Mouse (Mus musculus) liver, embryonic 16.5 days (tissue): ENCODE results near the gene Rbm20. TPM values are rescaled to one million over a fixed set of nuclear protein-coding genes. Genes with fewer than 3 reads are reported as not detected.
"Not testable (repeated sequence)": the region's sequence is repeated elsewhere in the genome, so short reads cannot be mapped to it uniquely, and the experiment has no call there.

Experiments used
- ATAC-seq: fragments of 200-750 bp; cut with Nextera tagmentation; 2 replicates; pipeline ENCODE4 v1.8.0; 2017; ENCODE audit warnings: low read depth, mild to moderate bottlenecking, moderate number of reproducible peaks, moderate library complexity
- H3K27ac ChIP-seq: fragments of 300-500 bp; sonication (generic); 2 replicates; pipeline ENCODE4 v1.5.1; 2014; ENCODE audit warnings: mild to moderate bottlenecking, low read length
- H3K27me3 ChIP-seq: fragments of 300-500 bp; sonication (generic); 2 replicates; pipeline ENCODE4 v1.6.1; 2014; ENCODE audit warnings: low read depth, low read length, mixed read lengths; ENCODE audit not compliant: control insufficient read depth, insufficient read depth
- H3K36me3 ChIP-seq: fragments of 300-500 bp; sonication (generic); 2 replicates; pipeline ENCODE4 v1.6.1; 2014; ENCODE audit warnings: mild to moderate bottlenecking; ENCODE audit not compliant: control insufficient read depth, insufficient read depth
- H3K4me1 ChIP-seq: fragments of 300-500 bp; sonication (generic); 2 replicates; pipeline ENCODE4 v1.6.1; 2014; ENCODE audit warnings: low read depth, low read length, mixed read lengths; ENCODE audit not compliant: control insufficient read depth
- H3K4me2 ChIP-seq: fragments of 300-500 bp; sonication (generic); 2 replicates; pipeline ENCODE4 v1.6.1; 2014; ENCODE audit warnings: low read depth, low read length, mixed read lengths
- H3K4me3 ChIP-seq: fragments of 300-500 bp; sonication (generic); 2 replicates; pipeline ENCODE4 v1.5.1; 2014; ENCODE audit warnings: low read depth, mild to moderate bottlenecking, low read length
- H3K9ac ChIP-seq: fragments of 300-500 bp; sonication (generic); 2 replicates; pipeline ENCODE4 v1.6.1; 2014; ENCODE audit warnings: low read depth, low read length
- H3K9me3 ChIP-seq: fragments of 300-500 bp; sonication (generic); replicated peaks from 2 replicates; pipeline ENCODE4 v1.6.1; 2016; ENCODE audit warnings: low read length; ENCODE audit not compliant: control insufficient read depth
- WGBS: fragments of 180-500 bp; shearing (Covaris S2); extraction: QIAGEN DNeasy Blood & Tissue Kit; methylation state at CpG from one replicate; pipeline ENCODE4 v1.1.7; 2014; ENCODE audit not compliant: insufficient replicate concordance; 5-methylcytosine and 5-hydroxymethylcytosine counted together
- polyA plus RNA-seq: library from polyadenylated mRNA; unstranded; fragments of >200 nt; fragmentation: Nextera tagmentation; extraction: Ambion mirVana; gene quantifications from 2 replicates; pipeline ENCODE4 v1.2.1, GENCODE M21; 2015

Rbm20 gene
- polyA plus RNA-seq, 1 experiment from 2014 or later = 0.25 TPM

DNA sequence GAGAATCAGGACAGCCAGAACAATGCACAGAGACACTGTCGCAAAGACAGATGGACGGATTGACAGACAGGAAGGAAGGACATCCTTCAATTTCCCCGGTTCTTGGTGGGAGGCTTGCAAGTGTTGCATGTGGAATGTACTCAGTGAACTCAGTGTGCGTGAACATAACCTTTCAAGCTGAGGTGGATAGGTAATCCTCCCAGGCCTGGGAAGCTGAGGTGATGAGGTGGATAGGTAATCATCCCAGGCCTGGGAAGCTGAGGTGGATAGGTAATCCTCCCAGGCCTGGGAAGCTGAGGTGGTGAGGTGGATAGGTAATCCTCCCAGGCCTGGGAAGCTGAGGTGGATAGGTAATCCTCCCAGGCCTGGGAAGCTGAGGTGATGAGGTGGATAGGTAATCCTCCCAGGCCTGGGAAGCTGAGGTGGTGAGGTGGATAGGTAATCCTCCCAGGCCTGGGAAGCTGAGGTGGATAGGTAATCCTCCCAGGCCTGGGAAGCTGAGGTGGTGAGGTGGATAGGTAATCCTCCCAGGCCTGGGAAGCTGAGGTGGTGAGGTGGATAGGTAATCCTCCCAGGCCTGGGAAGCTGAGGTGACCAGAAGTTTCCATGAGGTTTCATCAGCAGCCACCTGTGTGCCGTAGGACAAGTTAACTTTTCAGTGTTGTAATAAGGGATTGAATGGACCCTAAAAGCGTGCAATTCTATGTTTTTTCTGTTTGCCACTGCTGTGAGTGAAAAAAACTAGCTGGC, 129.6 kb downstream of the Rbm20 start:
- not testable (repeated sequence) for H3K9ac ChIP-seq, ATAC-seq, H3K36me3 ChIP-seq, H3K27ac ChIP-seq, H3K27me3 ChIP-seq, H3K4me3 ChIP-seq, H3K9me3 ChIP-seq, H3K4me2 ChIP-seq
- 67% methylated on average over 6 of the region's 6 CpGs for WGBS
- peaks cover 45% of the 10 kb centered on the region for H3K4me1 ChIP-seq

DNA sequence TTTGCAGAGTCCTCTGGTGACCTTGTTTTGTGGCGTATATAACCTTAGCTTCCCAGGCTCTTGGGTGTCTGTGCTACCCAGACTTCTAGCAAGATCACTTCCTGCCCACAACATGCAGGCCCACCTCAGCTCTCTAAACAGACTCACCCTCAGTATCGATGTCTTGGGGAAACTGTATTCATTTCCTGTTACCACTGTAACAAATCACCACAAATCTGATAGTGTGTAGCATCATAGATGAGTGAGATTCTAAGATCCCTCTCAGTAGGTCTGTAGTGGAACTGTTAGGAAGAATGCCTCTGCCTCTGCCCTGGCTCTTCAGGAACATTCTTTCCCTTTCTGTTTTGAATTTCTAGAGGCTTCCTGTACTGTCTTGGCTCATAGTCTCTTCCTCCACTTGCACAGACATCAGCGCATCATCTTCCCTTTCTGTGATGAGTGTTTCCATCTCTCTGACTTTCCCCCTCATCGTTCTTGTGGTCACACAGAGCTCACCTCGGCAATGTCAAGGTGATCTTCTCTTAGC, 130.2 kb downstream of the Rbm20 start:
- Histone ChIP-seq H3K9ac (no peak overlapping the region), H3K36me3 (no peaks in the 10 kb centered on the region), H3K4me1 (peaks cover 38% of the 10 kb centered on the region), H3K27me3 (no peaks in the 10 kb centered on the region), H3K4me2 (no peak overlapping the region), H3K27ac (no peak overlapping the region), H3K9me3 (no peaks in the 10 kb centered on the region), H3K4me3 (no peak overlapping the region)
- WGBS = 39% methylated on average over 5 of the region's 5 CpGs
- no peak for ATAC-seq

- Histone ChIP-seq H3K9me3 (no peaks in the 10 kb centered on the region), H3K27ac (no peak overlapping the region), H3K36me3 (no peaks in the 10 kb centered on the region), H3K9ac (no peak overlapping the region), H3K4me3 (no peak overlapping the region), H3K27me3 (no peaks in the 10 kb centered on the region), H3K4me2 (no peak overlapping the region), H3K4me1 (peaks cover 34% of the 10 kb centered on the region)
- WGBS = 34% methylated on average over 15 of the region's 15 CpGs
- ATAC-seq = peak; percentile 39
These were observed 131.1 kb downstream of the Rbm20 start for GRCm38 (mm10) chr19:53808041-53808777.

GRCm38 (mm10) chr19:53809185-53809861, 132.2 kb downstream of the Rbm20 start:
- H3K27me3 ChIP-seq = no peaks in the 10 kb centered on the region
- 20% methylated on average over 7 of the region's 7 CpGs for WGBS

DNA sequence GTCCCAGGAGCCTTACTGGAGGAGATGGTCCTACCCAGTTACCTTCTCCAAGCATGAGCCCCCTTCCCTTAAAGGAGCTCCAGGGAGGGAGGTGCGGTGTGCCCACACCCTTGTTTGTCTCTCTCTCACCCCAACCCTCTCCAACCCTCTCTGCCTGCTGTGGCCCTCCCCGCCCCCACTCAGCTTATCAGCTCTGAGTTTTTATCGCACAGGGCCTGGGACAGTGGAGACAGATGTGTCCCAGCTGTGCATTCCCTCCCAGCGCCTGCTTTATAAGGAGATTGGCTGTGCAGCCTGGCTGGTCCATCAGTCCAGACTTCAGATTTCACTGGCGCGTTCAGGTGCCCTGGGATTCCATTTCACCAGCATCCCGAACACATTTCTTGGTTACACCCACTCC, 132.9 kb downstream of the Rbm20 start:
- H3K9ac ChIP-seq = no peak overlapping the region
- H3K4me3 ChIP-seq = no peak overlapping the region; the same call in 1 of the 2 replicates
- 19% methylated on average over 7 of the region's 7 CpGs for WGBS
- peak overlapping the region; percentile 72 for H3K27ac ChIP-seq
- no peaks in the 10 kb centered on the region for H3K27me3 ChIP-seq
- peaks cover 26% of the 10 kb centered on the region for H3K4me1 ChIP-seq
- H3K9me3 ChIP-seq = no peaks in the 10 kb centered on the region
- no peaks in the 10 kb centered on the region for H3K36me3 ChIP-seq
- peak overlapping the region; percentile 44 for H3K4me2 ChIP-seq
- peak; percentile 89 for ATAC-seq

More at GRCm38 (mm10) chr19:53809185-53809861, 132.2 kb downstream of the Rbm20 start:
- Histone ChIP-seq H3K4me3 (no peak overlapping the region), H3K36me3 (no peaks in the 10 kb centered on the region), H3K9me3 (no peaks in the 10 kb centered on the region), H3K27ac (peak overlapping the region; percentile 72), H3K4me1 (peaks cover 27% of the 10 kb centered on the region), H3K4me2 (peak overlapping the region; percentile 44), H3K9ac (no peak overlapping the region)
- ATAC-seq = peak; percentile 70

DNA sequence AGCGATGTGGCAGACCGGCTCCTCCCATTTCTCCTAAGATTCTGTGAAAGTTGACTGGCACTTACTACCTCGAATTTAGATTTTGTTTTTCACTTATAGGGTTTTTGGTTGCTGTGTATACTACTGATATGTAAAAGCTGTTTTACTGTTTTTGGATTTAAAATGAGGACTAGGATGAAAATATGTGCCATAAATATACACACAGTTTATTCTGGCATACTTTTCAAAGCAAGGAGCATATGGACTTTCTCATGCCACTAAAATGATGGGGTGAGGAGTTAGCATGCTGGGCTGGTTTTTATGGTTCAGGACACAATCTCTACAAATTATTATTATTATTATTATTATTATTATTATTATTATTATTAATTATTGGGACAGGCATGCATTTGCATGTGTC, 133.5 kb downstream of the Rbm20 start:
- no peaks in the 10 kb centered on the region for H3K36me3 ChIP-seq
- no peak overlapping the region for H3K4me3 ChIP-seq
- no peaks in the 10 kb centered on the region for H3K9me3 ChIP-seq
- H3K4me1 ChIP-seq = peaks cover 26% of the 10 kb centered on the region
- ATAC-seq = no peak
- no peaks in the 10 kb centered on the region for H3K27me3 ChIP-seq
- peak overlapping the region; percentile 72; the same call in 1 of the 2 replicates for H3K27ac ChIP-seq
- 53% methylated on average over 3 of the region's 3 CpGs for WGBS
- no peak overlapping the region for H3K9ac ChIP-seq
- peak overlapping the region; percentile 44 for H3K4me2 ChIP-seq

- Histone ChIP-seq H3K36me3 (no peaks in the 10 kb centered on the region), H3K9ac (no peak overlapping the region), H3K4me3 (no peak overlapping the region), H3K9me3 (no peaks in the 10 kb centered on the region), H3K4me1 (peaks cover 23% of the 10 kb centered on the region), H3K27me3 (no peaks in the 10 kb centered on the region), H3K4me2 (no peak overlapping the region), H3K27ac (no peak overlapping the region)
- 90% methylated on average over 5 of the region's 5 CpGs for WGBS
- no peak for ATAC-seq
These were observed 136.5 kb downstream of the Rbm20 start for GRCm38 (mm10) chr19:53813576-53813975.

DNA sequence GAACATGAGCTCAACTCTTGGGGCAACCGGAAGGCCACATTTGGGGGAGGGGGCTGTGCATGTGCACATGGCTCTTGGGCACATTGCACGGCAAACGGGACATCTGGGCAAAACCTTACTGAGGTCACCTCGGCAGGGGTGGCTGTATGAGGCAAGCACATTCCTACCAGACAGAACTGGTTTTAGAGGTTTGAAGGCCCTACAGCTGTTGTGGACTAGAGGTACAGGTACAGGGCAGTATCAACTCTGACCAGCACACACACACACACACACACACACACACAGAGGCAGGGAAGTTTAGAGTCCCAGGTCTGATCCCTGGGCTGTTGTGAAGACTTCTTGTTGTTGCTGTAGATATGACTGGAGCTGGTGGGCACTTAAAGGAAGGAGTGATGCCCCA, 138.6 kb downstream of the Rbm20 start:
- Histone ChIP-seq H3K27me3 (no peaks in the 10 kb centered on the region), H3K9me3 (no peaks in the 10 kb centered on the region), H3K9ac (no peak overlapping the region), H3K27ac (no peak overlapping the region), H3K36me3 (no peaks in the 10 kb centered on the region), H3K4me1 (peaks cover 26% of the 10 kb centered on the region), H3K4me3 (no peak overlapping the region), H3K4me2 (no peak overlapping the region)
- no peak for ATAC-seq
- 70% methylated on average over 4 of the region's 4 CpGs for WGBS
